Mouse (Mus musculus): Measurements from ENCODE around the gene Zdhhc14. TPM values are rescaled to one million over a fixed set of nuclear protein-coding genes. Genes with fewer than 3 reads are reported as not detected.

The Zdhhc14 gene
- polyA plus RNA-seq, 1 experiment from 2014 or later, result 1.6 TPM

- Histone ChIP-seq H3K27ac (ENCODE audit: low read depth, low read length) (no peak overlapping the region), H3K4me2 (no peak overlapping the region), H3K9me3 (replicated peaks; ENCODE audit: control insufficient read depth, low read length) (no peaks in the 10 kb centered on the region), H3K9ac (ENCODE audit: low read depth, low read length) (no peak overlapping the region), H3K4me1 (ENCODE audit: control insufficient read depth, insufficient read depth, low read length) (peaks cover 19% of the 10 kb centered on the region), H3K4me3 (ENCODE audit: low read depth, low read length) (no peak overlapping the region), H3K36me3 (ENCODE audit: control insufficient read depth, insufficient read depth, low read length) (no peaks in the 10 kb centered on the region), H3K27me3 (ENCODE audit: control insufficient read depth, insufficient read depth, low read length) (no peaks in the 10 kb centered on the region)
- ATAC-seq (replicated peaks; ENCODE audit: insufficient number of reproducible peaks, low FRiP score, low TSS enrichment), result no peak
- WGBS (ENCODE audit: insufficient replicate concordance), result 46% methylated on average over 17 of the region's 17 CpGs
Measured at GRCm38 (mm10) chr17:5801761-5802655, 309.7 kb downstream of the Zdhhc14 start.

DNA sequence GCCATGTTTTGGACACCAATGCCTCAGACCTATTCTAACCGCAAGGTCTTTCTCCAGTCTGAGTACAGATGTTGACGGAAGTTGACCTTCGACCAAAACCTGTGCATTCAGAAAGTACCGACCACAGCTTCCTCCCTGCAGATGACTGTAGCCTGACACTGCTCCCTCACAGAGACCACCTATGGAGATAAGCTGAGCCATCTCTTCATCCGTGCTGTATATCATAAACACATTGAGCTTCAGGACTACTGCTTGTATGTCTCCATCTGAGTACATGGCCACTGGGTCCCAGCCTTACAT, 310.2 kb downstream of the Zdhhc14 start:
- no peak for ATAC-seq (replicated peaks; ENCODE audit: insufficient number of reproducible peaks, low FRiP score, low TSS enrichment)
- H3K9me3 ChIP-seq (replicated peaks; ENCODE audit: control insufficient read depth, low read length), result no peaks in the 10 kb centered on the region
- H3K4me2 ChIP-seq, result no peak overlapping the region
- H3K36me3 ChIP-seq (ENCODE audit: control insufficient read depth, insufficient read depth, low read length), result no peaks in the 10 kb centered on the region
- H3K27ac ChIP-seq (ENCODE audit: low read depth, low read length), result no peak overlapping the region
- 76% methylated on average over 5 of the region's 5 CpGs for WGBS (ENCODE audit: insufficient replicate concordance)
- H3K4me1 ChIP-seq (ENCODE audit: control insufficient read depth, insufficient read depth, low read length), result peaks cover 19% of the 10 kb centered on the region
- no peak overlapping the region for H3K4me3 ChIP-seq (ENCODE audit: low read depth, low read length)
- no peaks in the 10 kb centered on the region for H3K27me3 ChIP-seq (ENCODE audit: control insufficient read depth, insufficient read depth, low read length)
- H3K9ac ChIP-seq (ENCODE audit: low read depth, low read length), result no peak overlapping the region

Other genes starting within 250 kb of the Zdhhc14 start
- not detected in 2 replicates for gene Ldhal6b, start 73.8 kb upstream of the Zdhhc14 start, polyA plus RNA-seq (2014; fragmentation: Nextera tagmentation; extraction: Ambion mirVana)
- 121 and 139 TPM in 2 replicates for gene Tmem242, start 52.3 kb upstream of the Zdhhc14 start, polyA plus RNA-seq (2014; fragmentation: Nextera tagmentation; extraction: Ambion mirVana)

Measured in heart, embryonic 11.5 days (tissue).